Mouse (Mus musculus): ENCODE measurements around the gene Nsl1. TPM values are rescaled to one million over a fixed set of nuclear protein-coding genes. Genes with fewer than 3 reads are reported as not detected.
A peak's percentile ranks its signal among the peaks of the same experiment; 100 is the strongest.
"Not testable (repeated sequence)": the region's sequence is repeated elsewhere in the genome, so short reads cannot be mapped to it uniquely, and the experiment has no call there.

The Nsl1 gene
- polyA plus RNA-seq (2015; fragmentation: Nextera tagmentation; extraction: Ambion mirVana): 18.3 and 18.6 TPM in 2 replicates

DNA sequence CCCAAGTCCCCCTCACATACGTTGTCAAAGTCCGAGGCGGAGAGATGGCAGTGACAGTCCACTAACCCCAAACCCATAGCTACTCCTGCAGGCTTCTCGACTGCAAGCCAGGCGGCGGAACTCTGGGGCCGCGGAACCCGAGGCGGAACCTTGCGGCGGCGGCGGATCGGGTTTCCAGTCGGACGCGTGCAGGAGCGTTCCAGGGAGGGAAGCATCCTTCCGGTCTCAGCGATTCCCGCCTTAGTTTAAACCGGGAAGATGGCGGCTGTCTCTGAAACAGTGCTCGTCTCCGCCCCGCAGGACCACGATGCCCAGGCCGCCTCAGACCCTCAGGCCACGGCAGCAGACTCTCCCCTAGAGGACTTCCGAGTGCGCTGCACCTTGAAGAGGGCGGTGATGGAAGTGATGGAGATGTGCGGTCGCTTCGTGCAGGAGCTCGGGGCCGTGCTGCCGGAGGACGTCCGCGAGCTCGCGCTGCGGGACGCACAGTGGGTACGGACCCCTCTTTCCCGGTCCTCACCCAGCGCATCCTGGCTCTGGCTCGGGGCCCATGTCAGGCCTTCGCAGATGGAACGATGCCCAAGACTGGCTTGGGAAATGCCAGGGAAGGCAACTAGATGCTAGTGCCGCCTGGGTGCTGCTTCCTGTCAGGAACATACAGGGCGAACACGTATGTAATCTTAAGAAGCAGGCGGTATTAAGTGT, at the start of gene Nsl1, which contains the start of gene Tatdn3:
Gene Nsl1, plus strand, starts transcription at position 232 of the 705 bp plus-strand sequence.
Gene Tatdn3, minus strand, starts transcription at position 152 of the 705 bp plus-strand sequence.
- Histone ChIP-seq H3K27me3 (replicated peaks) (no peaks in the 10 kb centered on the region), H3K9me3 (no peaks in the 10 kb centered on the region), H3K4me3 (replicated peaks) (peak within 1 kb of the TSS; percentile 81), H3K36me3 (peaks cover 11% of the 10 kb centered on the region; the same call in 1 of the 2 replicates), H3K4me2 (peak within 1 kb of the TSS; percentile 90), H3K9ac (peak within 1 kb of the TSS; percentile 81), H3K27ac (no peak within 1 kb of the TSS), H3K4me1 (peaks cover 11% of the 10 kb centered on the region; the same call in 1 of the 2 replicates)
- under 1% methylated on average over 56 of the region's 56 CpGs for WGBS
- peak; percentile 90 for ATAC-seq (ENCODE audit: insufficient read depth, low FRiP score, low read depth)

DNA sequence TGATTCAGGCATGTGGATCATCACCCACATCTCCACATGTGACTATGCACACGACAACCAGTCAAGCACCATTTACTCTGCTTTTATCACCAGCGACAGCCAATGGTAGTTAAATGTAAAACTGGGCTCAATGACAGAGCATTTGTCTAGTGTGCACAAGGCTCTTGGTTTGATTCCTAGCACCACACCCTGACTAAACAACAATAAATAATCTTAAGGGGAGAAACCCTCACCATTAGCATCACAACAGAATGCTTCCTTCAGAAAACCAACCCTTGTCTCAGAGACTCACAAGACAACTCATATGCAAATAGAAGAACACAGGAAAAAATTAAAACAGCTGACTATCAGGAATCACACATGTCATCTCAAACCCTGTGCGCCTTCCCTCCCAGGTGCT, 48.5 kb upstream of the Nsl1 start:
- Histone ChIP-seq H3K9ac (no peak overlapping the region), H3K4me1 (no peaks in the 10 kb centered on the region), H3K36me3 (no peaks in the 10 kb centered on the region; the same call in 1 of the 2 replicates), H3K27ac (no peak overlapping the region), H3K9me3 (no peaks in the 10 kb centered on the region), H3K4me2 (no peak overlapping the region), H3K27me3 (replicated peaks) (no peaks in the 10 kb centered on the region), H3K4me3 (replicated peaks) (no peak overlapping the region)
- WGBS: 96% methylated on average over 3 of the region's 3 CpGs
- no peak for ATAC-seq (ENCODE audit: insufficient read depth, low FRiP score, low read depth)

DNA sequence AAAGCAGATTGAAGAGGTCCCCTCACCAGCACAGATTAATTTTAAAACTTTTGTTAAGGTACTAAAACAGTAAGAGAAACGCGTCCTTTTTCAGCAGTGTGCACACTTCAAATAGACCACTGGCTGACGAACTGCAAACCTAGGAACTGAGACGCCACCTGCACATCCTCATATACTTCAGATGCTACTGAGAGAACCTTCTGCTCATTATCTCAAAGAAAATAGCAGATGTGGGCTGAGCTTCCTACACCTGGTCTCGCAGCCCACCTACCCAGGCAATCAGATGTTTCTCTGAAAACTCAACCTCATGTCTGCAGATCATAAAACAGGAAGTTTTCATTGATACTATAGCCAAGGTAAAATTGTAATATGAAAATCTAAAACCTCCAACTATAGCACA, 43.0 kb upstream of the Nsl1 start:
- Histone ChIP-seq H3K27ac (no peak overlapping the region), H3K36me3 (0 out of 2 replicates have a peak, but pooled peaks cover 4% of the 10 kb centered on the region), H3K27me3 (replicated peaks) (no peaks in the 10 kb centered on the region), H3K9me3 (no peaks in the 10 kb centered on the region), H3K4me1 (peaks cover 1% of the 10 kb centered on the region; the same call in 1 of the 2 replicates), H3K4me2 (no peak overlapping the region), H3K9ac (no peak overlapping the region), H3K4me3 (replicated peaks) (no peak overlapping the region)
- WGBS: 90% methylated on average over 5 of the region's 5 CpGs
- no peak for ATAC-seq (ENCODE audit: insufficient read depth, low FRiP score, low read depth)

- no peak for ATAC-seq (ENCODE audit: insufficient read depth, low FRiP score, low read depth)
- Histone ChIP-seq H3K36me3 (0 out of 2 replicates have a peak, but pooled peaks cover 4% of the 10 kb centered on the region), H3K4me1 (peaks cover 7% of the 10 kb centered on the region), H3K9me3 (no peaks in the 10 kb centered on the region), H3K27me3 (replicated peaks) (no peaks in the 10 kb centered on the region), H3K9ac (no peak overlapping the region), H3K4me2 (no peak overlapping the region), H3K4me3 (replicated peaks) (no peak overlapping the region), H3K27ac (no peak overlapping the region)
- WGBS: 85% methylated on average over 3 of the region's 3 CpGs
These were observed 42.4 kb upstream of the Nsl1 start for GRCm38 (mm10) chr1:191020217-191020924.

DNA sequence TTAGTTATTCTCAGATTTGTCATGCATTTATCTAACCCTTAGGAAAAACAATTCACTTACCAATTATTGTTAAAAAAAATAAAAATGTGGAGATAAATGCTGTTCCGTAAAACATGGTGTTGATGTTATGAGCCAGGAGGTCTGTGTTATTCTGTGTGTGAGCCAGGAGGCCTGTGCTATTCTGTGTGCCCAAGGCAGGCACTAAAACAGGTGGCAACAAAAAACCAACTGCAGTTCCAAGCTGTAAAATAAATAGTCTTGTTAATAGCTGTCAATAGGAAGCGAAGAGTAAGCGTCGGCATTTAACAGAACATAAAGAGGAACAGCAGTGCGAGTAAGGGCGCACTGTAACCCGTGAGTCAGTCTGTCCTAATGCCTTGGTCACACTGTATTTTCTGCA, 41.8 kb upstream of the Nsl1 start:
- Histone ChIP-seq H3K4me2 (no peak overlapping the region), H3K9me3 (no peaks in the 10 kb centered on the region), H3K4me1 (peaks cover 9% of the 10 kb centered on the region), H3K4me3 (replicated peaks) (no peak overlapping the region), H3K36me3 (0 out of 2 replicates have a peak, but pooled peaks cover 4% of the 10 kb centered on the region), H3K9ac (no peak overlapping the region), H3K27me3 (replicated peaks) (no peaks in the 10 kb centered on the region), H3K27ac (no peak overlapping the region)
- WGBS: 88% methylated on average over 7 of the region's 7 CpGs
- no peak for ATAC-seq (ENCODE audit: insufficient read depth, low FRiP score, low read depth)

DNA sequence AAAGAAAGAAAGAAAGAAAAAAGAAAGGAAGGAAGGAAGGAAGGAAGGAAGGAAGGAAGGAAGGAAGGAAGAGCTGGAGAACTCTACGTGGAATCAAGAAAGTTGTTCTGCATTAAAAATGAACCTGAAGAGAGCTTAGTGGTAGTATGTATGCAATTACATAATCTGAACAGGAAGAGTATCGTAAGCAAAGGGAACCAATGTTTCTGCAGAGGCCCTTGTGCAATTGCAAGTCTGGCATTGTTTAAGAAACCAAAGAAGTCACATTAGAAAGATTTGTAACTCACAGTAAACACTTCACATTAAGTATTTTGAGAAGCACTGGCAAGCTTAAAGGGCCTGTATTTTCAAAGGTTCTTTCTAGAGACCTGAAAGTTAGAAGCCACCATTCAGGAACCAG, 39.7 kb upstream of the Nsl1 start:
- no peak overlapping the region for H3K9ac ChIP-seq
- peaks cover 17% of the 10 kb centered on the region for H3K4me1 ChIP-seq
- no peak for ATAC-seq (ENCODE audit: insufficient read depth, low FRiP score, low read depth)
- H3K4me2 ChIP-seq: no peak overlapping the region
- no peak overlapping the region for H3K4me3 ChIP-seq (replicated peaks)
- 72% methylated on average over 2 of the region's 2 CpGs for WGBS
- no peak overlapping the region for H3K27ac ChIP-seq
- 0 out of 2 replicates have a peak, but pooled peaks cover 4% of the 10 kb centered on the region for H3K36me3 ChIP-seq
- no peaks in the 10 kb centered on the region for H3K9me3 ChIP-seq
- no peaks in the 10 kb centered on the region for H3K27me3 ChIP-seq (replicated peaks)

- not testable (repeated sequence) for H3K27me3 ChIP-seq (replicated peaks); H3K36me3 ChIP-seq; H3K4me2 ChIP-seq; H3K9me3 ChIP-seq; H3K4me3 ChIP-seq (replicated peaks); ATAC-seq (ENCODE audit: insufficient read depth, low FRiP score, low read depth); H3K9ac ChIP-seq; H3K27ac ChIP-seq
- H3K4me1 ChIP-seq: peaks cover 17% of the 10 kb centered on the region
- WGBS: 90% methylated on average over 6 of the region's 6 CpGs
These were observed 39.0 kb upstream of the Nsl1 start for GRCm38 (mm10) chr1:191023806-191024205.

DNA sequence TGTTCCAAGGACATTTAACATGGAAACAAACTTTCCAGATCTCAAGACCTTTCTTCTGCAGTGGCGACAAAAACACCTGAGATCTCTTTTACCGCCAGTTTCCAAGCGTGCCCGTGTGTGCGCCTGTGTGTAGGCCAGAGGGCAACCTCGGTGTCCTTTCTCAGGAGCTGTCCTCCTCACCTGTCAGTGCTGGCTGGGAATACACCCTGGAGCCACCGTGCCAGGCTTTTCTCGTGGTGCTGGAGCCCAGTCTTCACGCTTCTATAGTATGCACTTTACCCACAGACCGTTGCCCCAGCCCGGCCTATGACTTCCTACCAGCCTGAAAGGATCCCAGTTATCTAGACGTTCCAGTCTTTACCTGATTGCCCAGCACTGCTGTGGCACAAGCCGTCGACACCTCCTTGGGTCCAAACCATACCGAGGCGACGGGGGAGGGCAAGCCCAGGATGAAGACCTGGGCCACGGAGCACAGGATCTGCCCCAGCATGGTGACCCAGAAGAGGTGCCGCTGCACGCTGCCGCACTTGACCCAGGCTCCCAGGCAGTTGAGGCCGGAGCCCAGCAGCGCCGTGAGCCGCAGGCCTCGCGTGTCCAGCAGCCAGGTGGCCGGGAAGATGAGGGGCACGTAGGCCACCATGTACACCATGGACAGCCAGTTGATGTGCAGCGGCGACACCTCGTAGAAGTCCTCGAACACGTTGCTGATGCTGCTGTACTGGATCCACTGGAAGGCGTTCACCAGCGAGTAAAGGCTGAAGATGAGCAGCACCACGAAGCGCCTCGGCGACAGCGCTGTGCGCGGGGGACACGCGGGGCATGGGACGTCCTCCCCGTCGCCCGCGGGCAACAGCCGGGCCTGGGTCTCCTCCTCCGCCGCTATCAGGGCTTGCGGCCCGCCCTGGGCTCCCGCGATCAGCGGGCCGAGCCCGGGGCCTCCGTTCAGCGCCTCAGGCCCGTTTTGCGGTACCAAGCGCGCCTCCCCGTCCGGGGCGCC, 37.5 kb upstream of the Nsl1 start:
- Histone ChIP-seq H3K27me3 (replicated peaks) (no peaks in the 10 kb centered on the region), H3K9ac (peak overlapping the region; percentile 83), H3K4me3 (replicated peaks) (peak overlapping the region; percentile 75), H3K27ac (peak overlapping the region; percentile 72), H3K36me3 (0 out of 2 replicates have a peak, but pooled peaks cover 4% of the 10 kb centered on the region), H3K4me2 (peak overlapping the region; percentile 93), H3K4me1 (peaks cover 17% of the 10 kb centered on the region), H3K9me3 (no peaks in the 10 kb centered on the region)
- peak; percentile 12; the same call in 1 of the 2 replicates for ATAC-seq (ENCODE audit: insufficient read depth, low FRiP score, low read depth)
- WGBS: 3% methylated on average over 62 of the region's 69 CpGs

- Histone ChIP-seq H3K9me3 (no peaks in the 10 kb centered on the region), H3K27ac (peak within 1 kb of the TSS; percentile 87), H3K36me3 (0 out of 2 replicates have a peak, but pooled peaks cover 4% of the 10 kb centered on the region), H3K27me3 (replicated peaks) (no peaks in the 10 kb centered on the region), H3K9ac (peak within 1 kb of the TSS; percentile 83), H3K4me3 (replicated peaks) (peak within 1 kb of the TSS; percentile 75), H3K4me1 (peaks cover 17% of the 10 kb centered on the region), H3K4me2 (peak within 1 kb of the TSS; percentile 93)
- peak; percentile 100 for ATAC-seq (ENCODE audit: insufficient read depth, low FRiP score, low read depth)
- WGBS: under 1% methylated on average over 50 of the region's 50 CpGs
These were observed 36.6 kb upstream of the Nsl1 start, which contains the start of gene Flvcr1 for GRCm38 (mm10) chr1:191026021-191026713. Gene Flvcr1 (minus strand): TSS chr1:191026158.

DNA sequence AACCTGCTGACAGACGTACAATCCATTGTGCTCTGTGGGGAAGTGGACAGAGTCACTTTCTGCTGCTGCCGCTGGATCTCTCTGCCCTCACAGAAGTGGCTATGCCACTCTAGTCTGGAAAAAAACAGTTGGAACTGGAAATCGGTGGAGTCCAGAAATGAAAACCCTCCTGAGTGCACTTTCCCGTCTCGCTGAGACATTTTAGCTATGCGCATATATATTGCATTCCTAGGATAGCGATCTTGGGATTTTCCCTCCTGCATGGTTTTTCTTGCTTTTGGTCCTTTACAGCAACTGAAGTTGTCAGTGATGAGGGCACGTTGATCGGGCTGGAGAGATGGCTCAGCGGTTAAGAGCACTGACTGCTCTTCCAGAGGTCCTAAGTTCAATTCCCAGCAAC, 32.6 kb upstream of the Nsl1 start:
- Histone ChIP-seq H3K27ac (no peak overlapping the region), H3K4me2 (no peak overlapping the region), H3K27me3 (replicated peaks) (no peaks in the 10 kb centered on the region), H3K36me3 (no peaks in the 10 kb centered on the region), H3K9me3 (no peaks in the 10 kb centered on the region), H3K4me1 (peaks cover 12% of the 10 kb centered on the region), H3K4me3 (replicated peaks) (no peak overlapping the region), H3K9ac (no peak overlapping the region)
- ATAC-seq (ENCODE audit: insufficient read depth, low FRiP score, low read depth): no peak
- 68% methylated on average over 10 of the region's 10 CpGs for WGBS
